Mouse (Mus musculus): ENCODE measurements around the gene Krt8.

GRCm38 (mm10) chr15:101994365-101994764 is 9.9 kb downstream of the Krt8 start:
- TF ChIP-seq CTCF (IDR thresholded peaks at IDR 0.05; ENCODE audit: control insufficient read depth, insufficient read depth, insufficient replicate concordance, low read depth, low read length) (no peak), POLR2A (IDR thresholded peaks at IDR 0.05; ENCODE audit: control insufficient read depth, low read depth, low read length) (no peak)

Measured in testis, adult 2 months (tissue).